Mouse (Mus musculus): ENCODE results near the gene Spag16.

GRCm38 (mm10) chr1:70725655-70726066 is 898.9 kb downstream of the Spag16 start, which contains the start of gene Vwc2l:
- TF ChIP-seq CTCF (IDR thresholded peaks at IDR 0.05; ENCODE audit: extremely low read depth, insufficient read length, insufficient replicate concordance, low read depth, low read length), result no peak
- TF ChIP-seq POLR2A (IDR thresholded peaks at IDR 0.05; ENCODE audit: low read depth, low read length), result no peak

Measured in small intestine, adult 2 months (tissue).